Mouse (Mus musculus) forebrain, embryonic 10.5 days (tissue): ENCODE results near the gene Derl2. TPM values are rescaled to one million over a fixed set of nuclear protein-coding genes. Genes with fewer than 3 reads are reported as not detected.
A peak's percentile ranks its signal among the peaks of the same experiment; 100 is the strongest.

Experiments
- DNase-seq: peaks from one replicate; pipeline ENCODE4 v3.0.0-alpha.2; 2017; ENCODE audit warnings: low spot score; ENCODE audit errors: extremely low spot score
- H3K27ac ChIP-seq: fragments of 300-500 bp; sonication (generic); 2 replicates; pipeline ENCODE4 v1.5.1; 2016; ENCODE audit warnings: mild to moderate bottlenecking
- H3K27me3 ChIP-seq: fragments of 300-500 bp; sonication (generic); 2 replicates; pipeline ENCODE4 v1.6.1; 2016; ENCODE audit warnings: mild to moderate bottlenecking; ENCODE audit not compliant: poor library complexity, severe bottlenecking
- H3K36me3 ChIP-seq: fragments of 300-500 bp; sonication (generic); replicated peaks from 2 replicates; pipeline ENCODE4 v1.6.1; 2016; ENCODE audit warnings: mild to moderate bottlenecking, moderate library complexity
- H3K4me1 ChIP-seq: fragments of 300-500 bp; sonication (generic); 2 replicates; pipeline ENCODE4 v1.6.1; 2016
- H3K4me3 ChIP-seq: fragments of 300-500 bp; sonication (generic); 2 replicates; pipeline ENCODE4 v1.5.1; 2016; ENCODE audit warnings: mild to moderate bottlenecking, moderate library complexity
- H3K9me3 ChIP-seq: fragments of 300-500 bp; sonication (generic); 2 replicates; pipeline ENCODE4 v1.6.1; 2016; ENCODE audit warnings: mild to moderate bottlenecking, moderate library complexity
- WGBS: fragments of 180-500 bp; shearing (Covaris S2); methylation state at CpG from one replicate; pipeline ENCODE4 v1.1.7; 2016; 5-methylcytosine and 5-hydroxymethylcytosine counted together
- polyA plus RNA-seq: library from polyadenylated mRNA; unstranded; fragments of >200 nt; fragmentation: Nextera tagmentation; extraction: Ambion mirVana; gene quantifications from 2 replicates; pipeline ENCODE4 v1.2.1, GENCODE M21; 2016

The Derl2 gene
- polyA plus RNA-seq, 1 experiment from 2014 or later = 32.4 TPM

GRCm38 (mm10) chr11:70975193-70975592 is 44.4 kb downstream of the Derl2 start:
- Histone ChIP-seq H3K27me3 (no peaks in the 10 kb centered on the region), H3K27ac (no peak overlapping the region), H3K4me1 (peaks cover 8% of the 10 kb centered on the region), H3K9me3 (no peaks in the 10 kb centered on the region), H3K36me3 (peaks cover 86% of the 10 kb centered on the region), H3K4me3 (no peak overlapping the region)
- DNase-seq = no peak
- WGBS = 77% methylated on average over 2 of the region's 2 CpGs

GRCm38 (mm10) chr11:70973947-70974346 is 45.7 kb downstream of the Derl2 start:
- 87% methylated on average over 4 of the region's 4 CpGs for WGBS

GRCm38 (mm10) chr11:70972586-70972985 is 47.1 kb downstream of the Derl2 start:
- DNase-seq = no peak
- no peaks in the 10 kb centered on the region for H3K27me3 ChIP-seq
- H3K4me1 ChIP-seq = peaks cover 22% of the 10 kb centered on the region
- no peak overlapping the region for H3K4me3 ChIP-seq
- H3K36me3 ChIP-seq = peaks cover 62% of the 10 kb centered on the region
- H3K27ac ChIP-seq = no peak overlapping the region
- 72% methylated on average over 1 of the region's 1 CpGs for WGBS
- no peaks in the 10 kb centered on the region for H3K9me3 ChIP-seq

More at GRCm38 (mm10) chr11:70973947-70974346, 45.7 kb downstream of the Derl2 start:
- Histone ChIP-seq H3K9me3 (no peaks in the 10 kb centered on the region), H3K4me1 (peaks cover 11% of the 10 kb centered on the region), H3K27me3 (no peaks in the 10 kb centered on the region), H3K36me3 (peaks cover 74% of the 10 kb centered on the region), H3K4me3 (no peak overlapping the region), H3K27ac (no peak overlapping the region)
- no peak for DNase-seq

- H3K36me3 ChIP-seq = peaks cover 58% of the 10 kb centered on the region
- H3K9me3 ChIP-seq = no peaks in the 10 kb centered on the region
- no peak for DNase-seq
- no peaks in the 10 kb centered on the region for H3K27me3 ChIP-seq
- peak overlapping the region; percentile 95 for H3K27ac ChIP-seq
- 19% methylated on average over 24 of the region's 24 CpGs for WGBS
- peaks cover 22% of the 10 kb centered on the region for H3K4me1 ChIP-seq
- H3K4me3 ChIP-seq = peak overlapping the region; percentile 92
These were observed 48.8 kb downstream of the Derl2 start for GRCm38 (mm10) chr11:70970560-70971540.

GRCm38 (mm10) chr11:70969821-70970559 is 49.7 kb downstream of the Derl2 start, which contains the start of the genes Nup88 and Rpain:
Nup88 (minus strand) TSS chr11:70969973.
Rpain (plus strand) TSS chr11:70970213.
- Histone ChIP-seq H3K27me3 (no peaks in the 10 kb centered on the region), H3K4me3 (peak within 1 kb of the TSS; percentile 92), H3K9me3 (no peaks in the 10 kb centered on the region), H3K4me1 (peaks cover 22% of the 10 kb centered on the region), H3K36me3 (peaks cover 58% of the 10 kb centered on the region), H3K27ac (peak within 1 kb of the TSS; percentile 95)
- peak; percentile 94 for DNase-seq
- under 1% methylated on average over 43 of the region's 43 CpGs for WGBS

GRCm38 (mm10) chr11:70969271-70969794 is 50.3 kb downstream of the Derl2 start:
- H3K27me3 ChIP-seq = no peaks in the 10 kb centered on the region
- DNase-seq = no peak
- H3K36me3 ChIP-seq = peaks cover 58% of the 10 kb centered on the region
- H3K4me1 ChIP-seq = peaks cover 26% of the 10 kb centered on the region
- 1% methylated on average over 25 of the region's 25 CpGs for WGBS
- H3K4me3 ChIP-seq = peak overlapping the region; percentile 92
- peak overlapping the region; percentile 95 for H3K27ac ChIP-seq
- H3K9me3 ChIP-seq = no peaks in the 10 kb centered on the region

GRCm38 (mm10) chr11:70964222-70964907 is 55.3 kb downstream of the Derl2 start:
- H3K4me1 ChIP-seq = peaks cover 20% of the 10 kb centered on the region
- no peaks in the 10 kb centered on the region for H3K27me3 ChIP-seq
- peaks cover 80% of the 10 kb centered on the region for H3K36me3 ChIP-seq
- 78% methylated on average over 4 of the region's 4 CpGs for WGBS
- no peaks in the 10 kb centered on the region for H3K9me3 ChIP-seq
- no peak overlapping the region for H3K4me3 ChIP-seq
- DNase-seq = no peak
- H3K27ac ChIP-seq = no peak overlapping the region

- no peak for DNase-seq
- no peak overlapping the region for H3K4me3 ChIP-seq
- no peak overlapping the region for H3K27ac ChIP-seq
- WGBS = 90% methylated on average over 5 of the region's 5 CpGs
- H3K27me3 ChIP-seq = no peaks in the 10 kb centered on the region
- H3K4me1 ChIP-seq = 0 out of 2 replicates have a peak, but pooled peaks cover 5% of the 10 kb centered on the region
- no peaks in the 10 kb centered on the region for H3K9me3 ChIP-seq
- H3K36me3 ChIP-seq = peaks cover 100% of the 10 kb centered on the region
These were observed 58.7 kb downstream of the Derl2 start for GRCm38 (mm10) chr11:70960786-70961554.

Other genes starting within 250 kb of the Derl2 start
- not detected in 2 replicates for gene Scimp, start 207.3 kb downstream of the Derl2 start, polyA plus RNA-seq
- gene Rabep1, start 175.1 kb downstream of the Derl2 start, polyA plus RNA-seq = 33.2 and 37.9 TPM in 2 replicates
- 150 and 155 TPM in 2 replicates for gene Nup88, start 49.9 kb downstream of the Derl2 start, polyA plus RNA-seq
- 83.8 and 93.9 TPM in 2 replicates for gene Rpain, start 49.6 kb downstream of the Derl2 start, polyA plus RNA-seq
- gene C1qbp, start 36.8 kb downstream of the Derl2 start, polyA plus RNA-seq = 366 and 369 TPM in 2 replicates
- 27.5 and 28.6 TPM in 2 replicates for gene Dhx33, start 15.4 kb downstream of the Derl2 start, polyA plus RNA-seq
- gene Mis12, start 230 bp downstream of the Derl2 start, polyA plus RNA-seq = 67.8 and 73.9 TPM in 2 replicates
- gene 6330403K07Rik, start 13.7 kb upstream of the Derl2 start, polyA plus RNA-seq = 105 and 112 TPM in 2 replicates
- not detected in 2 replicates for gene Nlrp1a, start 124.9 kb upstream of the Derl2 start, polyA plus RNA-seq
- not detected in 2 replicates for gene Nlrp1b, start 210.9 kb upstream of the Derl2 start, polyA plus RNA-seq